Mouse (Mus musculus): Measurements from ENCODE around the gene Ormdl3. TPM values are rescaled to one million over a fixed set of nuclear protein-coding genes. Genes with fewer than 3 reads are reported as not detected.

Gene Ormdl3
- 45.6 and 52.7 TPM in 2 replicates for polyA plus RNA-seq (2012; rRNA removed)

GRCm38 (mm10) chr11:98586892-98587563 is at the start of gene Ormdl3:
TSS of gene Ormdl3 (minus strand) at chr11:98587368.

GRCm38 (mm10) chr11:98625611-98626410 is 38.6 kb upstream of the Ormdl3 start, which contains the start of the genes Gm12355 and Gsdma3:
TSS of gene Gm12355 (minus strand) at chr11:98625661.
TSS of gene Gsdma3 (plus strand) at chr11:98626360.

GRCm38 (mm10) chr11:98597991-98598390 is 10.8 kb upstream of the Ormdl3 start, which contains the start of gene Lrrc3c:
TSS of gene Lrrc3c (plus strand) at chr11:98598291.

GRCm38 (mm10) chr11:98550975-98551828 is 36.0 kb downstream of the Ormdl3 start, which contains the start of gene Zpbp2:
TSS of gene Zpbp2 (plus strand) at chr11:98551097.

GRCm38 (mm10) chr11:98545711-98546231 is 41.4 kb downstream of the Ormdl3 start, which contains the start of gene Ikzf3:
TSS of gene Ikzf3 (minus strand) at chr11:98546031.

Other genes starting within 250 kb of the Ormdl3 start
- 327 and 357 TPM in 2 replicates for gene Ppp1r1b, start 239.0 kb downstream of the Ormdl3 start, polyA plus RNA-seq (2012; rRNA removed)
- 156 and 194 TPM in 2 replicates for gene Stard3, start 229.0 kb downstream of the Ormdl3 start, polyA plus RNA-seq (2012; rRNA removed)
- gene Tcap, start 203.6 kb downstream of the Ormdl3 start, polyA plus RNA-seq (2012; rRNA removed) = 0.90 and 0.94 TPM in 2 replicates
- gene Pnmt, start 200.9 kb downstream of the Ormdl3 start, polyA plus RNA-seq (2012; rRNA removed) = not detected in 2 replicates
- gene Pgap3, start 186.9 kb downstream of the Ormdl3 start, polyA plus RNA-seq (2012; rRNA removed) = 53.6 and 64.8 TPM in 2 replicates
- gene Erbb2, start 174.9 kb downstream of the Ormdl3 start, polyA plus RNA-seq (2012; rRNA removed) = 115 and 133 TPM in 2 replicates
- 70.4 and 77.0 TPM in 2 replicates for gene Mien1, start 148.4 kb downstream of the Ormdl3 start, polyA plus RNA-seq (2012; rRNA removed)
- gene Grb7, start 141.0 kb downstream of the Ormdl3 start, polyA plus RNA-seq (2012; rRNA removed) = 120 and 136 TPM in 2 replicates
- gene Ikzf3, start 41.3 kb downstream of the Ormdl3 start, polyA plus RNA-seq (2012; rRNA removed) = 2.0 and 3.7 TPM in 2 replicates
- 0.07 TPM in 1 of 2 replicates, not detected in the other for gene Zpbp2, start 36.3 kb downstream of the Ormdl3 start, polyA plus RNA-seq (2012; rRNA removed)
- not detected in 2 replicates for gene Lrrc3c, start 10.9 kb upstream of the Ormdl3 start, polyA plus RNA-seq (2012; rRNA removed)
- gene Gm12355, start 38.3 kb upstream of the Ormdl3 start, polyA plus RNA-seq (2012; rRNA removed) = not detected in 2 replicates
- not detected in 2 replicates for gene Gsdma3, start 39.0 kb upstream of the Ormdl3 start, polyA plus RNA-seq (2012; rRNA removed)
- gene Gsdma2, start 59.4 kb upstream of the Ormdl3 start, polyA plus RNA-seq (2012; rRNA removed) = not detected in 2 replicates
- 0.69 and 0.73 TPM in 2 replicates for gene Gsdma, start 77.0 kb upstream of the Ormdl3 start, polyA plus RNA-seq (2012; rRNA removed)
- gene Psmd3, start 95.2 kb upstream of the Ormdl3 start, polyA plus RNA-seq (2012; rRNA removed) = 141 and 155 TPM in 2 replicates
- gene Csf3, start 113.9 kb upstream of the Ormdl3 start, polyA plus RNA-seq (2012; rRNA removed) = 0.15 TPM in 1 of 2 replicates, not detected in the other
- gene Med24, start 142.1 kb upstream of the Ormdl3 start, polyA plus RNA-seq (2012; rRNA removed) = 55.2 and 59.0 TPM in 2 replicates
- 92.5 and 95.9 TPM in 2 replicates for gene Thra, start 153.3 kb upstream of the Ormdl3 start, polyA plus RNA-seq (2012; rRNA removed)
- 109 and 137 TPM in 2 replicates for gene Nr1d1, start 188.0 kb upstream of the Ormdl3 start, polyA plus RNA-seq (2012; rRNA removed)
- gene Msl1, start 208.1 kb upstream of the Ormdl3 start, polyA plus RNA-seq (2012; rRNA removed) = 41.3 and 41.4 TPM in 2 replicates
- gene Casc3, start 217.5 kb upstream of the Ormdl3 start, polyA plus RNA-seq (2012; rRNA removed) = 29.8 and 31.0 TPM in 2 replicates
- gene Rapgefl1, start 249.4 kb upstream of the Ormdl3 start, polyA plus RNA-seq (2012; rRNA removed) = 101 and 113 TPM in 2 replicates